Mouse (Mus musculus): ENCODE measurements at regions not wholly inside any gene's neighbourhood (a gene's known extent, or its start where the extent isn't known, plus 50 kb on each side); places are given as distances from the start of the nearest gene placed in this dataset.

GRCm38 (mm10) chr12:12821473-12821872 lies 120.2 kb downstream of the Mycn start:
- intact Hi-C loops (cut with DNase I), result no loop called here
- no peak for DNase-seq (ENCODE audit: low spot score in 2 of 2)

- intact Hi-C loops (cut with DNase I), result no loop called here
- DNase-seq (ENCODE audit: low spot score in 2 of 2), result no peak
These were observed 120.9 kb downstream of the Mycn start for GRCm38 (mm10) chr12:12820668-12821351.

GRCm38 (mm10) chr12:12819746-12820145 lies 122.0 kb downstream of the Mycn start:
- intact Hi-C loops (cut with DNase I), result no loop called here
- DNase-seq (ENCODE audit: low spot score in 2 of 2), result no peak

GRCm38 (mm10) chr12:12814693-12815092 lies 127.0 kb downstream of the Mycn start:
- DNase-seq (ENCODE audit: low spot score in 2 of 2), result no peak
- intact Hi-C loops (cut with DNase I), result loop anchor here (5.0 kb wide), 1 partner anchor 53 kb away; no protein-coding TSS in a partner anchor

- intact Hi-C loops (cut with DNase I), result loop anchor here (5.0 kb wide), 1 partner anchor 54 kb away; no protein-coding TSS in a partner anchor
- DNase-seq (ENCODE audit: low spot score in 2 of 2), result no peak
These were observed 128.8 kb downstream of the Mycn start for GRCm38 (mm10) chr12:12812873-12813272.

GRCm38 (mm10) chr12:12810943-12811342 lies 130.8 kb downstream of the Mycn start:
- intact Hi-C loops (cut with DNase I), result loop anchor here (5.0 kb wide), 1 partner anchor 56 kb away; no protein-coding TSS in a partner anchor
- DNase-seq (ENCODE audit: low spot score in 2 of 2), result no peak

- peak; percentile 23 to 30 for DNase-seq (ENCODE audit: low spot score in 2 of 2)
- intact Hi-C loops (cut with DNase I), result loop anchor here (5.0 kb wide), 1 partner anchor 57 kb away; no protein-coding TSS in a partner anchor
These were observed 131.4 kb downstream of the Mycn start for GRCm38 (mm10) chr12:12810159-12810885.

GRCm38 (mm10) chr12:12808120-12808519 lies 133.6 kb downstream of the Mycn start:
- peak in 1 of 2 experiments; percentile 15 for DNase-seq (ENCODE audit: low spot score in 2 of 2)
- intact Hi-C loops (cut with DNase I), result no loop called here

GRCm38 (mm10) chr12:12803602-12804001 lies 138.1 kb downstream of the Mycn start:
- intact Hi-C loops (cut with DNase I), result no loop called here

GRCm38 (mm10) chr12:12802396-12802795 lies 139.3 kb downstream of the Mycn start:
- intact Hi-C loops (cut with DNase I), result no loop called here
- DNase-seq (ENCODE audit: low spot score in 2 of 2), result no peak

More at GRCm38 (mm10) chr12:12803602-12804001, 138.1 kb downstream of the Mycn start:
- no peak for DNase-seq (ENCODE audit: low spot score in 2 of 2)

GRCm38 (mm10) chr12:12801700-12802099 lies 140.0 kb downstream of the Mycn start:
- intact Hi-C loops (cut with DNase I), result no loop called here

GRCm38 (mm10) chr12:12800120-12800519 lies 141.6 kb downstream of the Mycn start:
- intact Hi-C loops (cut with DNase I), result no loop called here
- DNase-seq (ENCODE audit: low spot score in 2 of 2), result no peak

More at GRCm38 (mm10) chr12:12801700-12802099, 140.0 kb downstream of the Mycn start:
- DNase-seq (ENCODE audit: low spot score in 2 of 2), result no peak

- intact Hi-C loops (cut with DNase I), result loop anchor here (10.0 kb wide), 1 partner anchor 364 kb away; no protein-coding TSS in a partner anchor
- DNase-seq (ENCODE audit: low spot score in 2 of 2), result no peak
These were observed 152.7 kb downstream of the Mycn start for GRCm38 (mm10) chr12:12789052-12789451.

- intact Hi-C loops (cut with DNase I), result loop anchor here (10.0 kb wide), 1 partner anchor 364 kb away; no protein-coding TSS in a partner anchor
- no peak for DNase-seq (ENCODE audit: low spot score in 2 of 2)
These were observed 153.4 kb downstream of the Mycn start for GRCm38 (mm10) chr12:12788263-12788852.

- no peak for DNase-seq (ENCODE audit: low spot score in 2 of 2)
- intact Hi-C loops (cut with DNase I), result loop anchor here (10.0 kb wide), 1 partner anchor 363 kb away; no protein-coding TSS in a partner anchor
These were observed 154.0 kb downstream of the Mycn start for GRCm38 (mm10) chr12:12787608-12788262.

GRCm38 (mm10) chr12:12787161-12787560 lies 154.6 kb downstream of the Mycn start:
- intact Hi-C loops (cut with DNase I), result loop anchor here (10.0 kb wide), 1 partner anchor 362 kb away; no protein-coding TSS in a partner anchor

GRCm38 (mm10) chr12:12783699-12784605 lies 157.8 kb downstream of the Mycn start:
- no peak for DNase-seq (ENCODE audit: low spot score in 2 of 2)
- intact Hi-C loops (cut with DNase I), result loop anchor here (5.0 to 10.0 kb wide), 2 partner anchors 158 to 359 kb away; partner anchors contain the start of gene Mycn

More at GRCm38 (mm10) chr12:12787161-12787560, 154.6 kb downstream of the Mycn start:
- no peak for DNase-seq (ENCODE audit: low spot score in 2 of 2)

- DNase-seq (ENCODE audit: low spot score in 2 of 2), result no peak
- intact Hi-C loops (cut with DNase I), result loop anchor here (5.0 to 10.0 kb wide), 2 partner anchors 161 to 357 kb away; partner anchors contain the start of gene Mycn
These were observed 160.2 kb downstream of the Mycn start for GRCm38 (mm10) chr12:12781526-12781925.

Measured in left cerebral cortex, postnatal 36 days (tissue).